Mouse (Mus musculus): ENCODE measurements around the gene Akap12. TPM values are rescaled to one million over a fixed set of nuclear protein-coding genes. Genes with fewer than 3 reads are reported as not detected.
A peak's percentile ranks its signal among the peaks of the same experiment; 100 is the strongest.

Gene Akap12
- polyA plus RNA-seq, 1 experiment from 2014 or later = 78.6 TPM

DNA sequence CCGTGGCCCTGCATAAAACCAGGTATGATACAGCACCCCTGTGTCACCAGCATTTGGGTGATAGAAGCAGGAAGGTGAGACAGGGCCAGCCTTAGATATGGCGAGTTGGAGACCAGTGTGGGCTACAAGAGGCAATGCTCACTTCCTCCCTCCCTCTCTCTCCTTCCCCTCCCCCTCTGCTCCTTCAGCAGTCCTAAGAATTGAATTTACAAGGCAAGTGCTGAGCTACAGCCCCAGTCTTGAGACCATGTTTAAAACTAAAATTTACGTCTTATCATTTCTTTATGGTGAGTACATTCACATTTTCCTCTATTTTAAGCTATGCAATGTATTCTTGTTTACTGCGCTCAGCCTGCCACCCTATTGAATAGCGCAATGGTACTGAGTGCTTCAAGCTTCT is 5.3 kb upstream of the Akap12 start:
- Histone ChIP-seq H3K27ac (replicated peaks) (no peak overlapping the region), H3K9ac (no peak overlapping the region), H3K4me3 (no peak overlapping the region), H3K9me3 (no peaks in the 10 kb centered on the region), H3K36me3 (no peaks in the 10 kb centered on the region), H3K4me2 (no peak overlapping the region), H3K4me1 (replicated peaks) (peaks cover 9% of the 10 kb centered on the region), H3K27me3 (no peaks in the 10 kb centered on the region)
- no peak for ATAC-seq (ENCODE audit: low read depth)
- 73% methylated on average over 5 of the region's 5 CpGs for WGBS

DNA sequence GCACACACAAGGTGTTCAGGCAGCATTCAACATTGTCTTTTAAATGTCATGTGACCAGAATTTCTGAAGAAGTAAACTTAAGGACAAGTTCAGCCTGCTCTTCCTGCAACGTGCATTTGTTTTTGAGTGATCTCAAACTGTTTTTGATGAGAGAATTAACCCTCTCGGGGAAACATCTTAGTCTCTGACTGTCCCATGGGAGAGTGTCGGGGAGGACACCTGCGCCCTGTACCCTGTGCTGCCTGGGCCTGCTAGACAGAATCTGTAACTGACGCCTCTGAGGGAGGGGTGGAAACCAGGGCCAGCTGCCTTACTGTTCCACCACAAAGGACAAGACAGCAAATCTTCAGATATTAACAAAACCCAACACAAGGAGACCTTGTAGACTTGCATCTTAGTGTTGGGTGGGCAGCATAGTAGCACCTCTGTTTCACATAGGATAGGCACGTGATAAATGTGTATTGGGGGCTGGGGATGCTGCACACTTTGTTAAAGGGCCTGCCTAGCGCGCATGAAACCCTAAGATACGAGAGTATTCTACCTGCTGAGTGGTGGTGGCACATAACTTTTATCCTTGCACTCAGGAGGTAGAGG is 4.7 kb upstream of the Akap12 start:
- Histone ChIP-seq H3K27ac (replicated peaks) (no peak overlapping the region), H3K27me3 (no peaks in the 10 kb centered on the region), H3K4me3 (no peak overlapping the region), H3K9ac (no peak overlapping the region), H3K4me1 (replicated peaks) (peaks cover 10% of the 10 kb centered on the region), H3K4me2 (no peak overlapping the region), H3K36me3 (no peaks in the 10 kb centered on the region), H3K9me3 (no peaks in the 10 kb centered on the region)
- WGBS = 74% methylated on average over 9 of the region's 9 CpGs
- no peak for ATAC-seq (ENCODE audit: low read depth)

DNA sequence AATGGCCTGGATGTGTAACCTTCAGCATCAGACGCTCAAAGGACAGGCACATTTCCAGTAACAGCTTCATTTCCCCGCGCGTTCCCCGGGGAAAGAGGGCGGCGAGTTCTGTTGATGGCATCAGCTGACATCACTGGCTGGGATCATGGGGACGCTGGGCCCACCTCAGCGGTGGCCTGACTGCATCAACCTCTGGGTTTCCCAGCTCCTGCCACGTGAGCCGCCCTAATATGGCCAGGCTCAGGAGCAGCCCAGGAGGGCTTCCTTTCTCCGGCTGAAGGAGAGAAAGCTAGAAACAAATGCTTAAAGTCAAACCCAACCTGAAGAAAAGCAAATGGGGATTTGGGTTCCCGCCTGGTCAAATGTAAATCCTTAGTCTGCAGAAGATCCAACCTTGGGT is 539 bp upstream of the Akap12 start:
- WGBS = under 1% methylated on average over 13 of the region's 13 CpGs
- Histone ChIP-seq H3K27ac (replicated peaks) (peak overlapping the region; percentile 89), H3K27me3 (no peaks in the 10 kb centered on the region), H3K9me3 (no peaks in the 10 kb centered on the region), H3K9ac (peak overlapping the region; percentile 90), H3K4me2 (peak overlapping the region; percentile 89), H3K4me1 (replicated peaks) (peaks cover 39% of the 10 kb centered on the region), H3K4me3 (peak overlapping the region; percentile 79), H3K36me3 (no peaks in the 10 kb centered on the region)
- peak; percentile 87 for ATAC-seq (ENCODE audit: low read depth)

DNA sequence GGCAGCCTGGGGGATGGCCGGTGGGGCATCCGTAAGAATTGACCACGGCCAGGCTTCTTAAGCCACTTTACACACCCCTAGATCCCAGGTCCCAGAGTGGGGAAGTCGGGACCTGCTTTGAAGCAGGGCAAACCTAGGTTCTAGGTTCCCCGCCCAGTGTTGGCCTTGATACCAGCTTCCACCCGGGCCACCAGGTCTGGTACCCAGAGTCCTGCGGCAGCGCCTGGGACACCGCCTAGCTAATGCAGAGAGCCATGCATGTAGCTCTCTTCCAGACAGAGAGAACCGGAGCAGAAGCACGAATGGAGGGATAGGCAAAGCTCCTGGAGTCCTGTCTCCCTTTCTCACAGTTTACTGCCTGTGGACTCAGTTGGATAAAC is 741 bp downstream of the Akap12 start:
- WGBS = under 1% methylated on average over 11 of the region's 11 CpGs
- Histone ChIP-seq H3K9ac (peak overlapping the region; percentile 90), H3K36me3 (no peaks in the 10 kb centered on the region), H3K27me3 (no peaks in the 10 kb centered on the region), H3K4me1 (replicated peaks) (peaks cover 39% of the 10 kb centered on the region), H3K4me2 (peak overlapping the region; percentile 89), H3K9me3 (no peaks in the 10 kb centered on the region), H3K4me3 (peak overlapping the region; percentile 79), H3K27ac (replicated peaks) (peak overlapping the region; percentile 89)
- peak; percentile 63 for ATAC-seq (ENCODE audit: low read depth)

DNA sequence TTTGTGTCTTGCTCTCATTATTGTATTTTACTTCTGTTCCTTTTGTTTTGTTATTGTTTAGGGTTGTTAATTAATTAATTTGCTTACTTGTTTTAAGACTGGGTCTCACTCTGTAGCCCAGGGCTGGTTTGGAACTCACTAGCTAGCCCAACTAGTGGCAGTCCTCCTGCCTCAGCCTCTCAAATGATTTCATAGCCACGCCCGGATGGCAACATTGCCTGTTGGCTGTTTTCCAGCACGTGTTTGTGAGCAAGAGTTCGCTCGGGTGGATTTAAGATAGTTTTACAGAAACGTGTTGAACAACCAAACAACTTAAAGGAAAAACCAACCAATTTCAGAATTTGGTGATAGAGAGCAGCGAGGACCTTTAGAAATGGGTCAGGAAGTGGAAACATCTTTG is 1.3 kb downstream of the Akap12 start:
- no peaks in the 10 kb centered on the region for H3K9me3 ChIP-seq
- H3K4me1 ChIP-seq (replicated peaks) = peaks cover 39% of the 10 kb centered on the region
- H3K27me3 ChIP-seq = no peaks in the 10 kb centered on the region
- peak overlapping the region; percentile 89 for H3K4me2 ChIP-seq
- H3K27ac ChIP-seq (replicated peaks) = peak overlapping the region; percentile 89
- H3K9ac ChIP-seq = peak overlapping the region; percentile 90
- no peaks in the 10 kb centered on the region for H3K36me3 ChIP-seq
- H3K4me3 ChIP-seq = peak overlapping the region; percentile 79
- no peak for ATAC-seq (ENCODE audit: low read depth)
- WGBS = 71% methylated on average over 7 of the region's 7 CpGs

DNA sequence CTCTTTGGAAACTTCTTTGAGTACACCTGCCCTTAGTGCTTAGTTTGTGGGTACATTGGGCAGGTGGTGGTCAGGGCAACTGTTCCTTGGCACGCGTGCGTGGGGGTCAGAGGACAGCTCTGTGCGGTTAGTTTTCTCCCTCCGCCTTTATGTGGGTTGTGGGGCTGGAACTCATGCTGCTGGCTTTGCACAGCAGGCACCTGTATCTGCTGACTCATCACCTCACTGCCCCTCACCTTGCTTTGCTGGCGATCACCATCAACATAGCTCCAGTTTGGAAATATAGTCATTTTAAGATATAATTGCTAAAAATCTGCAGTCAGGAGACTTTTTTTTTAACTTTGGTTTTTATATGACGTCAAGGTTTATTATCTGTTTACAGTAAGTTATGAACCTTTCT is 2.0 kb downstream of the Akap12 start:
- 0 out of 2 replicates have a peak overlapping the region, but pooled peaks have one; percentile 23 for H3K9ac ChIP-seq
- H3K27ac ChIP-seq (replicated peaks) = no peak overlapping the region
- no peaks in the 10 kb centered on the region for H3K36me3 ChIP-seq
- H3K4me2 ChIP-seq = peak overlapping the region; percentile 89
- WGBS = 81% methylated on average over 7 of the region's 7 CpGs
- H3K27me3 ChIP-seq = no peaks in the 10 kb centered on the region
- no peak for ATAC-seq (ENCODE audit: low read depth)
- no peaks in the 10 kb centered on the region for H3K9me3 ChIP-seq
- H3K4me3 ChIP-seq = peak overlapping the region; percentile 79
- peaks cover 39% of the 10 kb centered on the region for H3K4me1 ChIP-seq (replicated peaks)

DNA sequence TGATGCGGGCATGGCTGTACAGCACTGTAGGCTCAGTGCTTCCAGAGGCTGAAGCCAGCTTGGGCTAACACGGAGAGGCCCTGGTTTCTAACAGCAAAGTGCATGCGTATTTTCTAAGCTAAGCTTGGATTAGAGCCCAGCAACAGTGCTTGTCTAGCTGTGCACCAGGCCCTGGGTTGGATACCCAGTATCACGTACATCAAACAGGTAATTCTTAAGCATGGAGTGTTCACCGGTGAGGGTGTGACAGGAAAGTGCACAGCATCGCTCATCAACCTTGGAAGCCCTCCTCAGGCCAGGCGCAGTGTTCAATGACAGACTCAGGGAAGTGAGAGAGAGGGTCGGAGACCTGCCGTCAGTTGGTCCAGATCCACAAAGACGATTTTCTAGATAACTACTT is 9.4 kb downstream of the Akap12 start:
- no peak overlapping the region for H3K4me3 ChIP-seq
- ATAC-seq (ENCODE audit: low read depth) = no peak
- no peak overlapping the region for H3K9ac ChIP-seq
- no peaks in the 10 kb centered on the region for H3K9me3 ChIP-seq
- no peak overlapping the region for H3K27ac ChIP-seq (replicated peaks)
- H3K4me2 ChIP-seq = no peak overlapping the region
- H3K36me3 ChIP-seq = no peaks in the 10 kb centered on the region
- WGBS = 94% methylated on average over 10 of the region's 10 CpGs
- no peaks in the 10 kb centered on the region for H3K27me3 ChIP-seq
- H3K4me1 ChIP-seq (replicated peaks) = peaks cover 8% of the 10 kb centered on the region; the same call in 1 of the 2 replicates

DNA sequence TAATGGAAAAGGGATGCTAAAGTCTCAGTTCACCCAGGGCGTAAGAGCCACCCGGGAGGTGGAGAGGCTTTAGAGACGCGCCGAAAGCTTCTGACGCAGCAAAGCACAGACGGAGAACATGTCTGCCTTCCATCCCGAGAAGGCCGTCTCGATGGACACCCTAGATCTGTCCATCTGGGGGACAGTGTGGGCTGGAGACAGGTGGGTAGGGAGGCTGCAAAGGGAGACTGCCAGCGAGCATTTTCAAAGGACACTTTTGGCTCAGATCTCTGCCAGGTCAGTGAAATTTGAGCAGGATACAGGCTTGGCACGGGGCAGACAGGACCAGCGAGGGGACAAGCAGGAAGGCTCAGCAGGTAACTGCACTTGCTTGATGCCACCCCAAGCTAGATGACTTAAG is 9.9 kb downstream of the Akap12 start:
- no peak overlapping the region for H3K4me2 ChIP-seq
- H3K9me3 ChIP-seq = no peaks in the 10 kb centered on the region
- no peaks in the 10 kb centered on the region for H3K36me3 ChIP-seq
- no peak for ATAC-seq (ENCODE audit: low read depth)
- peaks cover 7% of the 10 kb centered on the region; the same call in 1 of the 2 replicates for H3K4me1 ChIP-seq (replicated peaks)
- H3K27ac ChIP-seq (replicated peaks) = no peak overlapping the region
- H3K4me3 ChIP-seq = no peak overlapping the region
- no peak overlapping the region for H3K9ac ChIP-seq
- H3K27me3 ChIP-seq = no peaks in the 10 kb centered on the region
- WGBS = 91% methylated on average over 13 of the region's 13 CpGs

DNA sequence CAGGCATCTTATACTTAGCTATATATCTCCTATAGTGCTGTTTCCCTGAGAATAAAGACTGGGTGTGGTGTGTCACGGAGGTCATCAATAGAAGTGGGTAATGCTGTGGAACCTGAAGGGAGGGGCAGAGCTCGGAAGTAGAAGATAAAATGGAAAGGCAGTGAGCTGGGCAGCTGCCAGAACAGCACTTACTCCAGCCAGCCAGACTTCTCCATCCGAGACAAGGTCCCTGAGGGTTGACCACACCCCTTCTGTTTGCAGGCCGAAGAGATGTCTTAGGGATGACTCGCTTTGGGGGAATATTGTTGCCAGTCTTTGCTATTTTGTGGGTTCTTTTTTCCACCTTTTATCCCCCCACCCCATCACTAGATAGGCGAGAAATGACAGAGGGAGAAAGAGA is 11.9 kb downstream of the Akap12 start:
- no peaks in the 10 kb centered on the region for H3K9me3 ChIP-seq
- no peak overlapping the region for H3K9ac ChIP-seq
- no peaks in the 10 kb centered on the region for H3K27me3 ChIP-seq
- no peak overlapping the region for H3K4me2 ChIP-seq
- H3K36me3 ChIP-seq = no peaks in the 10 kb centered on the region
- ATAC-seq (ENCODE audit: low read depth) = peak; percentile 32; the same call in 1 of the 2 replicates
- 64% methylated on average over 6 of the region's 6 CpGs for WGBS
- 0 out of 2 replicates have a peak overlapping the region, but pooled peaks have one; percentile 49 for H3K27ac ChIP-seq (replicated peaks)
- peaks cover 7% of the 10 kb centered on the region; the same call in 1 of the 2 replicates for H3K4me1 ChIP-seq (replicated peaks)
- H3K4me3 ChIP-seq = no peak overlapping the region

DNA sequence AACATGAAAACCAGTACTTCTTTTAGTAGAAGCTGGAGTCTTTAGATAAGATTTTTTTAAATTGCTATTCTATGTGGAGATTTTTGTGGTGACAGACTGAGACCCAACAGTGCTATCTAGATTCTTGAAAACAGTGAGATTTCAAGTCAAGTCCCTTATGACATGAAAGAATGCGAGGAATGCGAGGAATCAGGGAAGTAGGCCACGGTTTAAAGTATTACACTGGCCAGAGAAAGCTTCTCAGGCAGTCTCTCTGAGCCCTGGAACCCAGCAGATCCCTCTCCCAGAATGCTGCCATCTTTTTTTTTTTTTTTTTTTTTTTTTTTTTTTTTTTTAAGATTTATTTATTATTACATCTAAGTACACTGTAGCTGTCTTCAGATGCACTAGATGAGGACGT is 16.2 kb downstream of the Akap12 start:
- Histone ChIP-seq H3K4me3 (no peak overlapping the region), H3K4me2 (no peak overlapping the region), H3K4me1 (replicated peaks) (peaks cover 14% of the 10 kb centered on the region; the same call in 1 of the 2 replicates), H3K9ac (no peak overlapping the region), H3K36me3 (no peaks in the 10 kb centered on the region), H3K27me3 (no peaks in the 10 kb centered on the region), H3K27ac (replicated peaks) (no peak overlapping the region), H3K9me3 (no peaks in the 10 kb centered on the region)
- 62% methylated on average over 4 of the region's 4 CpGs for WGBS
- no peak for ATAC-seq (ENCODE audit: low read depth)

DNA sequence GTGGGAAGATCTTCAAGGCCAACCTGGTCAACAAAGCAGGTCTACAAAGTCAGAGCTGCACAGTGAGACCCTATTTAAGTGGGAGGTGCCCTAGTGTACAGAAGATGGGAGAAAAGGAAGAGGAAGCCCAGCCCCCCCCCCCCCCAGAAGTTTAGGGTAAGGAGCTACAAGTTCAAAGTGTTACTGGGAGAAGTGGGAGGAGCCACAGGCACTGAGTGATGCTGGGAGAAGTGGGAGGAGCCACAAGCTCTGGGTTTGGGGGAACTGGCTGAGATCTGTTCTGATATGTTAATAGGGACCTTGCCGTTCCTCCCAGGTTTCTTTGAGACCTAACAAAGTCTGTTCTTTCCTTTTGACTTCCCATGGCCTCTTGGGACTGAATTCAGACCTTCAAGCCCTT is 18.6 kb downstream of the Akap12 start:
- Histone ChIP-seq H3K27ac (replicated peaks) (no peak overlapping the region), H3K4me1 (replicated peaks) (peaks cover 14% of the 10 kb centered on the region), H3K27me3 (no peaks in the 10 kb centered on the region), H3K4me2 (no peak overlapping the region), H3K9ac (no peak overlapping the region), H3K36me3 (no peaks in the 10 kb centered on the region), H3K9me3 (no peaks in the 10 kb centered on the region), H3K4me3 (no peak overlapping the region)
- 62% methylated on average over 1 of the region's 1 CpGs for WGBS
- ATAC-seq (ENCODE audit: low read depth) = no peak

DNA sequence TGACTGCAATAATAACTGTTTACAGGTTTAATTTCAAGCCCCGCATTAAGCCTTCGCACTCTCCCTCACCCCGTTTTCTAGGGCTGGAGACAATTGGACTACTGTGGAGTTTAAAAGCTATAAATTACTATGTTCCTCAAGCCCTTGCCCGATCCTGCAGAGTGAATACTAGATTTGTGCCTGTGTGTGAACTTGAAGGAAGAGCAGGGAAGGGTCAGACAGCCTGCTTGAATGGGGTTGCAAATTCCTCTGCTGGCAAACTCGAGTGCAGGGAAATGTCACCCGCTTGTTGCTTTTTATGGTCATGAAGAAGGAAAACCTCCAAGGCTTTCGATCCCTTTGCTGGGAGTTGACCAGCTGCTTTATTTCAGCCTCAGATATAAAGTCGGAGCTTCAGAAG is 19.6 kb downstream of the Akap12 start:
- Histone ChIP-seq H3K27ac (replicated peaks) (peak overlapping the region; percentile 71), H3K4me2 (no peak overlapping the region), H3K4me1 (replicated peaks) (peaks cover 20% of the 10 kb centered on the region), H3K9ac (no peak overlapping the region), H3K4me3 (no peak overlapping the region), H3K36me3 (no peaks in the 10 kb centered on the region), H3K9me3 (no peaks in the 10 kb centered on the region), H3K27me3 (no peaks in the 10 kb centered on the region)
- WGBS = 15% methylated on average over 8 of the region's 8 CpGs
- peak; percentile 64; the same call in 1 of the 2 replicates for ATAC-seq (ENCODE audit: low read depth)

DNA sequence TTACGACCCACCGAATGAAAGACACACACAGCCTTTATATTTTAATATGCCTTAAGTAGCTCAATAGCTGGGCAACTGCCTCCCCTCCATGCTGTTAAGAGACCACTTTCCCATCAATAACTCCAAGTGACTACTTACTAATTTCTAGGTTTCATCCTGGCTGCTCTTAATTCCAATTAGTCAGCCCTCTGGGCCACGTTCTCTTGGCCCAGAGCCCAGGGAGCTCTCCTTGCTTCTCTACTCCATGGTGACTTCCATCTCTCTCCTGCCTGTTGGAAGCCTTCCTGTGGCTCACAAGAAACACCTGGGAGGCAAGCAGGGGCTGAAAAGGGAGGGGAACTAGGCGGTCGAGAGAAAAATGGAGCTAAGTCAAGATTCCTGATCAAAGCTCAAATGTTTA is 23.0 kb downstream of the Akap12 start:
- ATAC-seq (ENCODE audit: low read depth) = no peak
- no peaks in the 10 kb centered on the region for H3K9me3 ChIP-seq
- no peak overlapping the region for H3K4me2 ChIP-seq
- H3K36me3 ChIP-seq = no peaks in the 10 kb centered on the region
- H3K4me1 ChIP-seq (replicated peaks) = peaks cover 29% of the 10 kb centered on the region
- H3K27me3 ChIP-seq = no peaks in the 10 kb centered on the region
- no peak overlapping the region for H3K9ac ChIP-seq
- no peak overlapping the region for H3K4me3 ChIP-seq
- WGBS = 51% methylated on average over 5 of the region's 5 CpGs
- H3K27ac ChIP-seq (replicated peaks) = no peak overlapping the region
